Mouse (Mus musculus) erythroblast, embryonic 14.5 days (primary cell): ENCODE results near the gene Adar.

ENCODE experiments used
- GATA1 ChIP-seq: IDR thresholded peaks from 2 replicates; pipeline ENCODE4 v1.6.1; 2012; ENCODE audit warnings: low read length, inconsistent platforms, mixed read lengths
- TAL1 ChIP-seq: IDR thresholded peaks from 3 replicates; pipeline ENCODE4 v1.6.1; 2012; ENCODE audit warnings: low read length, inconsistent platforms, mixed read lengths

GRCm38 (mm10) chr3:89772588-89772967, 57.8 kb downstream of the Adar start:
- TF ChIP-seq GATA1 (no peak), TAL1 (no peak)
